Mouse (Mus musculus) forebrain, embryonic 12.5 days (tissue): Measurements from ENCODE around the gene Gpa33. TPM values are rescaled to one million over a fixed set of nuclear protein-coding genes. Genes with fewer than 3 reads are reported as not detected.

Experiments
- ATAC-seq: fragments of 200-750 bp; cut with Nextera tagmentation; 2 replicates; pipeline ENCODE4 v1.8.0; 2017; ENCODE audit warnings: moderate TSS enrichment; ENCODE audit not compliant: low FRiP score
- H3K27ac ChIP-seq: fragments of 300-500 bp; sonication (generic); 2 replicates; pipeline ENCODE4 v1.5.1; 2016; ENCODE audit warnings: mild to moderate bottlenecking
- H3K27me3 ChIP-seq: fragments of 300-500 bp; sonication (generic); 2 replicates; pipeline ENCODE4 v1.6.1; 2016; ENCODE audit warnings: mild to moderate bottlenecking
- H3K36me3 ChIP-seq: fragments of 300-500 bp; sonication (generic); replicated peaks from 2 replicates; pipeline ENCODE4 v1.6.1; 2016; ENCODE audit warnings: mild to moderate bottlenecking
- H3K4me1 ChIP-seq: fragments of 300-500 bp; sonication (generic); 2 replicates; pipeline ENCODE4 v1.6.1; 2016
- H3K4me2 ChIP-seq: fragments of 300-500 bp; sonication (generic); 2 replicates; pipeline ENCODE4 v1.6.1; 2016; ENCODE audit warnings: mild to moderate bottlenecking, moderate library complexity
- H3K4me3 ChIP-seq: fragments of 300-500 bp; sonication (generic); replicated peaks from 2 replicates; pipeline ENCODE4 v1.5.1; 2016; ENCODE audit warnings: mild to moderate bottlenecking
- H3K9ac ChIP-seq: fragments of 300-500 bp; sonication (generic); 2 replicates; pipeline ENCODE4 v1.6.1; 2016; ENCODE audit warnings: mild to moderate bottlenecking
- H3K9me3 ChIP-seq: fragments of 300-500 bp; sonication (generic); 2 replicates; pipeline ENCODE4 v1.6.1; 2016
- WGBS: fragments of 180-500 bp; shearing (Covaris S2); methylation state at CpG from one replicate; pipeline ENCODE4 v1.1.7; 2016; 5-methylcytosine and 5-hydroxymethylcytosine counted together
- polyA plus RNA-seq: library from polyadenylated mRNA; unstranded; fragments of >200 nt; fragmentation: Nextera tagmentation; extraction: Ambion mirVana; gene quantifications from 2 replicates; pipeline ENCODE4 v1.2.1, GENCODE M21; 2016

Gene Gpa33
- polyA plus RNA-seq, 1 experiment from 2014 or later, result not detected

- ATAC-seq, result peak; percentile 24
- Histone ChIP-seq H3K9me3 (no peaks in the 10 kb centered on the region), H3K27ac (no peak overlapping the region), H3K4me2 (peak overlapping the region; percentile 32), H3K27me3 (peaks cover 36% of the 10 kb centered on the region), H3K36me3 (no peaks in the 10 kb centered on the region), H3K4me1 (peaks cover 8% of the 10 kb centered on the region), H3K9ac (no peak overlapping the region), H3K4me3 (peak overlapping the region; percentile 18; the same call in 1 of the 2 replicates)
- 26% methylated on average over 29 of the region's 29 CpGs for WGBS
Measured at GRCm38 (mm10) chr1:166154162-166155112, 24.4 kb downstream of the Gpa33 start.

- WGBS, result 65% methylated on average over 10 of the region's 10 CpGs
- Histone ChIP-seq H3K4me2 (no peak overlapping the region), H3K4me1 (peaks cover 8% of the 10 kb centered on the region), H3K27me3 (peaks cover 43% of the 10 kb centered on the region), H3K4me3 (no peak overlapping the region), H3K9ac (no peak overlapping the region), H3K27ac (no peak overlapping the region), H3K9me3 (no peaks in the 10 kb centered on the region), H3K36me3 (no peaks in the 10 kb centered on the region)
- no peak for ATAC-seq
Measured at GRCm38 (mm10) chr1:166155113-166155494, 25.1 kb downstream of the Gpa33 start.

GRCm38 (mm10) chr1:166157712-166158111 is 27.7 kb downstream of the Gpa33 start:
- H3K36me3 ChIP-seq, result no peaks in the 10 kb centered on the region
- no peaks in the 10 kb centered on the region for H3K9me3 ChIP-seq
- no peak overlapping the region for H3K9ac ChIP-seq
- no peak overlapping the region for H3K4me2 ChIP-seq
- no peak for ATAC-seq
- no peak overlapping the region for H3K27ac ChIP-seq
- H3K27me3 ChIP-seq, result peaks cover 43% of the 10 kb centered on the region
- WGBS, result 87% methylated on average over 12 of the region's 12 CpGs
- H3K4me1 ChIP-seq, result peaks cover 10% of the 10 kb centered on the region
- H3K4me3 ChIP-seq, result no peak overlapping the region

GRCm38 (mm10) chr1:166158664-166159063 is 28.6 kb downstream of the Gpa33 start:
- Histone ChIP-seq H3K9ac (no peak overlapping the region), H3K27ac (no peak overlapping the region), H3K4me3 (no peak overlapping the region), H3K27me3 (peaks cover 43% of the 10 kb centered on the region), H3K4me2 (no peak overlapping the region), H3K9me3 (no peaks in the 10 kb centered on the region), H3K36me3 (no peaks in the 10 kb centered on the region), H3K4me1 (peaks cover 5% of the 10 kb centered on the region)
- 65% methylated on average over 9 of the region's 9 CpGs for WGBS
- no peak for ATAC-seq

GRCm38 (mm10) chr1:166160111-166160510 is 30.1 kb downstream of the Gpa33 start:
- ATAC-seq, result no peak
- 52% methylated on average over 5 of the region's 5 CpGs for WGBS
- Histone ChIP-seq H3K27me3 (peaks cover 32% of the 10 kb centered on the region), H3K9me3 (no peaks in the 10 kb centered on the region), H3K27ac (no peak overlapping the region), H3K4me1 (peaks cover 11% of the 10 kb centered on the region), H3K4me3 (no peak overlapping the region), H3K36me3 (no peaks in the 10 kb centered on the region), H3K4me2 (peak overlapping the region; percentile 50), H3K9ac (peak overlapping the region; percentile 17; the same call in 1 of the 2 replicates)

- peak; percentile 59 for ATAC-seq
Measured at GRCm38 (mm10) chr1:166160569-166161445, 30.8 kb downstream of the Gpa33 start.

GRCm38 (mm10) chr1:166164580-166164979 is 34.5 kb downstream of the Gpa33 start:
- H3K4me3 ChIP-seq, result no peak overlapping the region
- H3K4me2 ChIP-seq, result no peak overlapping the region
- ATAC-seq, result no peak
- H3K4me1 ChIP-seq, result peaks cover 11% of the 10 kb centered on the region
- H3K27me3 ChIP-seq, result peaks cover 10% of the 10 kb centered on the region
- H3K9me3 ChIP-seq, result no peaks in the 10 kb centered on the region
- H3K36me3 ChIP-seq, result no peaks in the 10 kb centered on the region
- no peak overlapping the region for H3K9ac ChIP-seq
- 94% methylated on average over 14 of the region's 14 CpGs for WGBS
- no peak overlapping the region for H3K27ac ChIP-seq

More at GRCm38 (mm10) chr1:166160569-166161445, 30.8 kb downstream of the Gpa33 start:
- peaks cover 25% of the 10 kb centered on the region for H3K27me3 ChIP-seq
- no peak overlapping the region for H3K27ac ChIP-seq
- 0 out of 2 replicates have a peak overlapping the region, but pooled peaks have one; percentile 29 for H3K9ac ChIP-seq
- WGBS, result 17% methylated on average over 24 of the region's 24 CpGs
- no peak overlapping the region for H3K4me3 ChIP-seq
- H3K4me2 ChIP-seq, result peak overlapping the region; percentile 50
- H3K4me1 ChIP-seq, result peaks cover 11% of the 10 kb centered on the region
- no peaks in the 10 kb centered on the region for H3K36me3 ChIP-seq
- no peaks in the 10 kb centered on the region for H3K9me3 ChIP-seq

GRCm38 (mm10) chr1:166165159-166165558 is 35.1 kb downstream of the Gpa33 start:
- Histone ChIP-seq H3K27ac (no peak overlapping the region), H3K4me3 (no peak overlapping the region), H3K9ac (no peak overlapping the region), H3K4me2 (no peak overlapping the region), H3K27me3 (peaks cover 4% of the 10 kb centered on the region), H3K4me1 (peaks cover 10% of the 10 kb centered on the region), H3K9me3 (no peaks in the 10 kb centered on the region), H3K36me3 (no peaks in the 10 kb centered on the region)
- WGBS, result 88% methylated on average over 9 of the region's 9 CpGs
- no peak for ATAC-seq

- Histone ChIP-seq H3K9me3 (no peaks in the 10 kb centered on the region), H3K9ac (no peak overlapping the region), H3K36me3 (no peaks in the 10 kb centered on the region), H3K27ac (no peak overlapping the region), H3K4me3 (no peak overlapping the region), H3K27me3 (no peaks in the 10 kb centered on the region), H3K4me1 (peaks cover 6% of the 10 kb centered on the region; the same call in 1 of the 2 replicates), H3K4me2 (no peak overlapping the region)
- WGBS, result 79% methylated on average over 4 of the region's 4 CpGs
- ATAC-seq, result no peak
Measured at GRCm38 (mm10) chr1:166167405-166167804, 37.4 kb downstream of the Gpa33 start.

- Histone ChIP-seq H3K27me3 (no peaks in the 10 kb centered on the region), H3K4me1 (peaks cover 6% of the 10 kb centered on the region; the same call in 1 of the 2 replicates), H3K9me3 (no peaks in the 10 kb centered on the region), H3K9ac (no peak overlapping the region), H3K4me3 (no peak overlapping the region), H3K27ac (no peak overlapping the region), H3K36me3 (no peaks in the 10 kb centered on the region), H3K4me2 (no peak overlapping the region)
- WGBS, result 93% methylated on average over 7 of the region's 7 CpGs
- ATAC-seq, result no peak
Measured at GRCm38 (mm10) chr1:166168017-166168416, 38.0 kb downstream of the Gpa33 start.

GRCm38 (mm10) chr1:166169713-166170112 is 39.7 kb downstream of the Gpa33 start:
- ATAC-seq, result no peak
- H3K4me1 ChIP-seq, result no peaks in the 10 kb centered on the region
- 97% methylated on average over 7 of the region's 7 CpGs for WGBS
- no peaks in the 10 kb centered on the region for H3K27me3 ChIP-seq
- no peak overlapping the region for H3K4me3 ChIP-seq
- no peaks in the 10 kb centered on the region for H3K36me3 ChIP-seq
- no peak overlapping the region for H3K27ac ChIP-seq
- H3K4me2 ChIP-seq, result no peak overlapping the region
- no peak overlapping the region for H3K9ac ChIP-seq
- H3K9me3 ChIP-seq, result no peaks in the 10 kb centered on the region

GRCm38 (mm10) chr1:166170852-166171251 is 40.8 kb downstream of the Gpa33 start:
- no peaks in the 10 kb centered on the region for H3K9me3 ChIP-seq
- no peak overlapping the region for H3K27ac ChIP-seq
- no peak overlapping the region for H3K4me3 ChIP-seq
- H3K9ac ChIP-seq, result no peak overlapping the region
- ATAC-seq, result no peak
- H3K36me3 ChIP-seq, result no peaks in the 10 kb centered on the region
- H3K4me1 ChIP-seq, result no peaks in the 10 kb centered on the region
- WGBS, result 94% methylated on average over 12 of the region's 12 CpGs
- no peak overlapping the region for H3K4me2 ChIP-seq
- H3K27me3 ChIP-seq, result no peaks in the 10 kb centered on the region
